Mouse (Mus musculus): ENCODE data around the gene Nkd2. TPM values are rescaled to one million over a fixed set of nuclear protein-coding genes. Genes with fewer than 3 reads are reported as not detected.

Gene Nkd2
- total and polyA plus RNA-seq, 3 experiments: not detected

DNA sequence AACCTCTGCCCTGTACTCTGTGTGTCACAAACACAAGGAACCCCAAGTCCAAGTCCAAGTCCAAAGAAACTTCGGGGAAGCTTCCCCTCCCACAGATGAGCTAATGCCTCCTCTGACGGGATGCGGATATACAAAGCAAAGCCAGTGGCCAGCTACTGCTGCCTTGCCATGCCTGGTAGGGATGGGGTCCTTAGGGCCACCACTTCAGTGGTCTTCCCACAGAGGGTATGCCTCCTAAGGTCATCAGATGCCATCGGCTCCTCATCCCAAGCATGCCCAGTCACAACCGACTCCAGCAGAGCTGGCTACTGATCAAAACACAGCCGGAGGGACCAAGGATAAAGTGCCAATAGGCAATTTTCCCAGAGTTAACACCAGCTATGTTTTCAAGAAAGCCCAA, 10.9 kb downstream of the Nkd2 start:
- Histone ChIP-seq H3K9me3 (replicated peaks; ENCODE audit: low read length) (no peaks in the 10 kb centered on the region), H3K27me3 (replicated peaks) (peaks cover 44% of the 10 kb centered on the region), H3K4me1 (ENCODE audit: control insufficient read depth in 1 of 2, insufficient read depth in 2 of 2) (peaks cover 0 to 3% of the 10 kb centered on the region in 2 experiments; a peak in 2 of 4 replicates), H3K27ac (ENCODE audit: insufficient read depth, low read depth) (no peak overlapping the region), H3K36me3 (replicated peaks in 1 of 2; ENCODE audit: control insufficient read depth in 1 of 2, insufficient read depth in 1 of 2, low read length in 1 of 2) (no peaks in the 10 kb centered on the region), H3K9ac (ENCODE audit: insufficient read depth, low read depth) (no peak overlapping the region), H3K4me2 (ENCODE audit: insufficient read depth, low read depth, poor library complexity, severe bottlenecking) (no peak overlapping the region), H3K79me2 (replicated peaks; ENCODE audit: control insufficient read depth, extremely low read depth, insufficient read depth, poor library complexity, severe bottlenecking) (no peaks in the 10 kb centered on the region), H3K4me3 (replicated peaks in 1 of 3; ENCODE audit: low read depth in 2 of 3, low read length in 2 of 3, poor library complexity in 1 of 3) (no peak overlapping the region)
- no peak for DNase-seq (ENCODE audit: extremely low read depth)
- TF ChIP-seq JUND (conservative IDR thresholded peaks at IDR 0.05; ENCODE audit: low read depth, low read length) (no peak), IRF4 (IDR thresholded peaks at IDR 0.05; ENCODE audit: low read depth, low read length) (no peak), MAFK (IDR thresholded peaks at IDR 0.05; ENCODE audit: insufficient replicate concordance, low read length) (no peak), NRF1 (IDR thresholded peaks at IDR 0.05; ENCODE audit: low read depth, low read length) (no peak), NELFE (IDR thresholded peaks at IDR 0.05; ENCODE audit: low read depth, low read length) (no peak), JUN (IDR thresholded peaks at IDR 0.05; ENCODE audit: insufficient read depth, low read depth, low read length) (no peak), SIN3A (IDR thresholded peaks at IDR 0.05; ENCODE audit: low read length) (no peak), ELF1 (IDR thresholded peaks at IDR 0.05; ENCODE audit: low read depth, low read length) (no peak), KAT2A (IDR thresholded peaks at IDR 0.05; ENCODE audit: insufficient replicate concordance, low read length) (no peak), CHD2 (IDR thresholded peaks at IDR 0.05; ENCODE audit: low read length) (no peak), MAZ (IDR thresholded peaks at IDR 0.05; ENCODE audit: low read depth, low read length) (no peak), E2F4 (IDR thresholded peaks at IDR 0.05; ENCODE audit: insufficient replicate concordance, low read depth, low read length) (no peak)
- dilution Hi-C loops (cut with MboI; ENCODE audit: extremely low pct_ligation_motif_present, extremely low pct_unique_long_range_greater_than_20kb, low sequenced_read_pairs): no loop called here
- in situ Hi-C loops (cut with MboI; ENCODE audit: low pct_ligation_motif_present, low pct_unique_long_range_greater_than_20kb, low sequenced_read_pairs): no loop called here

DNA sequence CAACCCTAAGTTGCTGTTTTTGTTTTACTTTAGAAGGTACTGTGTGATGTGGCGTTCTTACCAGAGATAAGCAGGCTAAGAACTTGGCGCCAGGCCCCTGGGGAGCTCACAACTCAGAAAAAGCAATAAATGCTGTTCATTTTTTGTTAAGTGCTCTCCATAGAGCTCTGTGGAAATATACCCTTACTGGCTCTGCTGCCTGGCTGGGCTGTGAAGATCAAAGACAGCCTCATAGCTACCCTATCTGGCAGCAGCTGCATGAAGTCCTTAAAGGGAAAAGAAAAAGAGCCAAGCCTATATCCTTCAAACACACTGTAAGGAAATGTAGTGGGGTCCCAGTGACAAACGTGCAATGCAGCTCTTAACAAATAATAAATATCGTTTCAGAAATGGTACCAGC, 11.6 kb downstream of the Nkd2 start:
- H3K79me2 ChIP-seq (replicated peaks; ENCODE audit: control insufficient read depth, extremely low read depth, insufficient read depth, poor library complexity, severe bottlenecking): no peaks in the 10 kb centered on the region
- H3K27me3 ChIP-seq (replicated peaks): peaks cover 41% of the 10 kb centered on the region
- H3K4me2 ChIP-seq (ENCODE audit: insufficient read depth, low read depth, poor library complexity, severe bottlenecking): no peak overlapping the region
- TF ChIP-seq KAT2A (IDR thresholded peaks at IDR 0.05; ENCODE audit: insufficient replicate concordance, low read length) (no peak), TCF12 (IDR thresholded peaks at IDR 0.05; ENCODE audit: low read depth, low read length) (no peak), HCFC1 (IDR thresholded peaks at IDR 0.05; ENCODE audit: low read depth, low read length) (no peak), ZNF384 (IDR thresholded peaks at IDR 0.05; ENCODE audit: low read depth, low read length) (no peak), ZKSCAN1 (IDR thresholded peaks at IDR 0.05; ENCODE audit: borderline replicate concordance, low read depth, low read length) (no peak), CHD2 (IDR thresholded peaks at IDR 0.05; ENCODE audit: low read length) (no peak), ELF1 (IDR thresholded peaks at IDR 0.05; ENCODE audit: low read depth, low read length) (no peak), RAD21 (IDR thresholded peaks at IDR 0.05; ENCODE audit: low read depth, low read length) (no peak), JUN (IDR thresholded peaks at IDR 0.05; ENCODE audit: insufficient read depth, low read depth, low read length) (no peak)
- dilution Hi-C loops (cut with MboI; ENCODE audit: extremely low pct_ligation_motif_present, extremely low pct_unique_long_range_greater_than_20kb, low sequenced_read_pairs): no loop called here
- H3K9ac ChIP-seq (ENCODE audit: insufficient read depth, low read depth): no peak overlapping the region
- in situ Hi-C loops (cut with MboI; ENCODE audit: low pct_ligation_motif_present, low pct_unique_long_range_greater_than_20kb, low sequenced_read_pairs): no loop called here
- H3K27ac ChIP-seq (ENCODE audit: insufficient read depth, low read depth): no peak overlapping the region
- no peak overlapping the region for H3K4me3 ChIP-seq (replicated peaks in 1 of 3; ENCODE audit: low read depth in 2 of 3, low read length in 2 of 3, poor library complexity in 1 of 3)
- H3K9me3 ChIP-seq (replicated peaks; ENCODE audit: low read length): no peaks in the 10 kb centered on the region
- DNase-seq (ENCODE audit: extremely low read depth): no peak
- no peaks in the 10 kb centered on the region for H3K36me3 ChIP-seq (replicated peaks in 1 of 2; ENCODE audit: control insufficient read depth in 1 of 2, insufficient read depth in 1 of 2, low read length in 1 of 2)
- H3K4me1 ChIP-seq (ENCODE audit: control insufficient read depth in 1 of 2, insufficient read depth in 2 of 2): peaks cover 0 to 3% of the 10 kb centered on the region in 2 experiments; a peak in 2 of 4 replicates
